Mouse (Mus musculus) bone marrow macrophage, adult 2 months (primary cell): Measurements from ENCODE around the gene Eml2. TPM values are rescaled to one million over a fixed set of nuclear protein-coding genes. Genes with fewer than 3 reads are reported as not detected.

ENCODE experiments used
- H3K27ac ChIP-seq: 2 replicates; pipeline ENCODE4 v1.5.1; 2012; ENCODE audit warnings: low read depth, low read length; ENCODE audit not compliant: insufficient read depth
- H3K4me1 ChIP-seq: 2 replicates; pipeline ENCODE4 v1.6.1; 2012; ENCODE audit warnings: low read length; ENCODE audit not compliant: control insufficient read depth, insufficient read depth
- H3K4me3 ChIP-seq: 2 replicates; pipeline ENCODE4 v1.5.1; 2012; ENCODE audit warnings: mild to moderate bottlenecking, low read length, moderate library complexity; ENCODE audit not compliant: insufficient read depth
- CTCF ChIP-seq: IDR thresholded peaks from 2 replicates; pipeline ENCODE4 v1.5.1; 2012; ENCODE audit warnings: low read depth, mild to moderate bottlenecking, low read length, moderate library complexity
- POLR2A ChIP-seq: IDR thresholded peaks from 2 replicates; pipeline ENCODE4 v1.6.1; 2012; ENCODE audit warnings: mild to moderate bottlenecking, low read depth, low read length, borderline replicate concordance
- polyA plus RNA-seq: library from polyadenylated mRNA; stranded (reverse); fragments of >200 nt; gene quantifications from 2 replicates; pipeline ENCODE4 v1.2.4, GENCODE M21; 2012; ENCODE audit not compliant: missing spikeins, insufficient read depth, insufficient read length

The Eml2 gene
- polyA plus RNA-seq, 1 experiment = 17.8 TPM

GRCm38 (mm10) chr7:19211996-19212755, 36.0 kb downstream of the Eml2 start, which contains the start of gene Gpr4:
TSS of gene Gpr4 (plus strand) at chr7:19212538.
- no peak within 1 kb of the TSS for H3K4me3 ChIP-seq
- H3K4me1 ChIP-seq = peaks cover 12% of the 10 kb centered on the region
- no peak within 1 kb of the TSS for H3K27ac ChIP-seq
- no peak for TF ChIP-seq POLR2A
- no peak for TF ChIP-seq CTCF

DNA sequence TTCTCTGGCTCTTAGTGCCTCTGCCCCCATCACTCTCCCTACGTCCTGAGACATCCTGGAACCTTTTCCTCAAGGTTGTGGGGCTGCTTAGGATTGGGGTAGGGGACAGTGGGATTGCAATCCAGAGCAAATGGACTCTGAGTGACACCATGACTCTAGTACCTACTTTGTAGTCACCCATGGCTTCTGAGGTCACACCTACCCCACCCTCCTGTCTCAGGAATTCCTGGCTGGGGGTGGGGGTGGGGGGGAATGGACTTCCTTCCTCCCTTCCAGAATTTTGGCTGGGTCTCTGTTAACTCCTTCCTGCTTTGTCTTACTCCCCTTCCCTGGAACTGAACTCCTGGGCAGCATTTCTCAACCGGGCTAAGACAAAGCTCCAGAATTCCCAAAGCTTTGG, 37.2 kb downstream of the Eml2 start:
- TF ChIP-seq POLR2A = no peak
- TF ChIP-seq CTCF = no peak
- Histone ChIP-seq H3K27ac (no peak overlapping the region), H3K4me1 (peaks cover 14% of the 10 kb centered on the region), H3K4me3 (no peak overlapping the region)

DNA sequence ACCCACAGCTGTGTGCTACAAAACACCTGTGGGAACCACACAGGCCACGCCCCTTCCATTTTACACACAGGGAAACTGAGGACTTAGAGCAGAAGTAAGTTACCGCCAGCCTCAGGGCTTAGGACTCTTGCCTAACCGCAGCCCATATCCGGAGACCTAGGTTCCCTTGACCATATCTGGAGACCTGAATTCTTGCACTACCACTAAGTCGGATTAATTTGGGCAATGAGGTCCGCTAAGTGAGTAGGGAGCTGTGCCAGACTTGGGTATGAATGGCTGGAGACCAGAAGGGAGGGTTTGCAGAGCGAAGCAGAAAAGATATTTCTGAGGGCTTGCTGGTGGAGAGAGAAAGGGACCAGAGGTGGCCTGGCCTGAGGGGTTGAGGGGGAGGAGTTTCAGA, 38.1 kb downstream of the Eml2 start:
- H3K4me3 ChIP-seq = no peak overlapping the region
- peaks cover 23% of the 10 kb centered on the region for H3K4me1 ChIP-seq
- H3K27ac ChIP-seq = no peak overlapping the region
- TF ChIP-seq POLR2A (no peak), CTCF (no peak)

- peaks cover 27% of the 10 kb centered on the region for H3K4me1 ChIP-seq
- TF ChIP-seq POLR2A (no peak), CTCF (no peak)
- no peak overlapping the region for H3K4me3 ChIP-seq
- H3K27ac ChIP-seq = no peak overlapping the region
These were observed 38.7 kb downstream of the Eml2 start for GRCm38 (mm10) chr7:19214940-19215339.

DNA sequence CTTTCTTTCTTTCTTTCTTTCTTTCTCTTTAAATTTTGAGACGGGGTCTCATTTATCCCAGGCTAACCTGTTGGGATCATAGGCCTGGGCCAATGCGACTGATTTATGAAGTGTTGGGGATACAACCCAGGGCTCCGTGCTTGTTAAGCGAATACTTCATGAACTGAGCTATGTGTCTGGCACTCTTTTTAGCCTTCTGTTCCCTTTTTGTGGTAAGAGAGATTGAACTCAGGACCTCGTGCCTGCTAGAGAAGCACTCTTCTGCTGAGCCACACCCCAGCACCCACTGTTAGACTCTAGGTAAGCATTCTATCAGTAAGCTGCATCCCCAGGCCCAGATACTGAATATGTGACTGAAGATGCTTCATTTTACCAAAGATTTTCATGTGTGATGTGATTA, 41.3 kb downstream of the Eml2 start:
- peak overlapping the region; percentile 47; the same call in 1 of the 2 replicates for H3K27ac ChIP-seq
- H3K4me3 ChIP-seq = no peak overlapping the region
- no peak for TF ChIP-seq POLR2A
- TF ChIP-seq CTCF = no peak
- H3K4me1 ChIP-seq = peaks cover 35% of the 10 kb centered on the region

DNA sequence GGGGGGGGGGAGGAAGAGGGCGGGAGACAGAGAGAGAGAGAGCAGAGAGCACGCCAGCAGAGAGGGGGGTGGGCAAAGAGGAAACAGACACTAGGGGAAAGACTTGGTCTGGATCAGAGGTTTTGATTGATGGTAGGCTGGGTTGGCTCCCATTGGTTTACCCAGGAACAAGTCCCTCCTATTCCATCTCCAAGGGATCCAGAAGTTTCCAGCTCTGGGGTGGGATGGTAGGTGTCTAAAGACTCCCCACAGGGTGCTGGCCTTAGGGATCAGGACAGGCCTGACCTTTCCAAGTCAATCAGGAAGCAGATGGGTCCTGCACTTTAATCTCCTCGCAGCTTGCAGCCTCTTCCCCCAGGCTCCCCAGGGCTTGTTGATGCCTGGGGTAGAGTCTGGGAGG, 41.7 kb downstream of the Eml2 start:
- Histone ChIP-seq H3K27ac (peak overlapping the region; percentile 47), H3K4me3 (no peak overlapping the region), H3K4me1 (peaks cover 35% of the 10 kb centered on the region)
- no peak for TF ChIP-seq POLR2A
- no peak for TF ChIP-seq CTCF

DNA sequence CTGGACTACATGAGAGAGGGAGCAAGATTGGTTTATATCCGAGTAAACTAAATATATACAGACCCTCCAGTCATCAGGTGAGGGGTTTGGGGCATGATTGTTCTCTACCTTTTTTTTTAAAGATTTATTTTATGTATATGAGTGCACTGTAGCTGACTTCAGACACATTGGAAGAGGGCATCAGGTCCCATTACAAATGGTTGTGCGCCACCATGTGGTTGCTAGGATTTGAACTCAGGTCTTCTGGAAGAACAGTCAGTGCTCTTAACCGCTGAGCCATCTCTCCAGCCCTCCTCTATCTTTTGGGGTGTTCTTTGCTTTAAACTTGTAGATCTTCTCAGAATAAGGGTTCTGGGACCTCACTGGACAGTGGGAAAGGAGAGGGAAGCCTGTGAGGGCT, 43.8 kb downstream of the Eml2 start:
- no peak for TF ChIP-seq POLR2A
- TF ChIP-seq CTCF = no peak
- peaks cover 32% of the 10 kb centered on the region for H3K4me1 ChIP-seq
- H3K27ac ChIP-seq = no peak overlapping the region
- no peak overlapping the region for H3K4me3 ChIP-seq

GRCm38 (mm10) chr7:19222189-19222588, 46.0 kb downstream of the Eml2 start:
- TF ChIP-seq CTCF (no peak), POLR2A (no peak)
- Histone ChIP-seq H3K4me3 (no peak overlapping the region), H3K27ac (no peak overlapping the region), H3K4me1 (peaks cover 32% of the 10 kb centered on the region)

DNA sequence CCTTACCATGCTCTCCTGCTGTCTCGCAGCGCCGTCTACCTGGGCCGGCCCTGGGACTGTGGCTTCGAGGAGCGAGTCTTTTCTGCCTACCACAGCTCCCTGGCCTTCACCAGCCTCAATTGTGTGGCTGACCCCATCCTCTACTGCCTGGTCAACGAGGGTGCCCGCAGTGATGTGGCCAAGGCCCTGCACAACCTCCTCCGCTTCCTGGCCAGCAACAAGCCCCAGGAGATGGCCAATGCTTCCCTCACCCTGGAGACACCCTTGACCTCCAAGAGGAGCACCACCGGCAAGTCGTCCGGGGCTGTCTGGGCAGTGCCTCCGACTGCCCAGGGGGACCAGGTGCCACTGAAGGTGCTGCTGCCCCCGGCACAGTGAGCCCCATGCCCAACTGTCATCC, 46.7 kb downstream of the Eml2 start:
- Histone ChIP-seq H3K4me3 (no peak overlapping the region), H3K27ac (no peak overlapping the region), H3K4me1 (peaks cover 31% of the 10 kb centered on the region)
- TF ChIP-seq CTCF (no peak), POLR2A (no peak)

DNA sequence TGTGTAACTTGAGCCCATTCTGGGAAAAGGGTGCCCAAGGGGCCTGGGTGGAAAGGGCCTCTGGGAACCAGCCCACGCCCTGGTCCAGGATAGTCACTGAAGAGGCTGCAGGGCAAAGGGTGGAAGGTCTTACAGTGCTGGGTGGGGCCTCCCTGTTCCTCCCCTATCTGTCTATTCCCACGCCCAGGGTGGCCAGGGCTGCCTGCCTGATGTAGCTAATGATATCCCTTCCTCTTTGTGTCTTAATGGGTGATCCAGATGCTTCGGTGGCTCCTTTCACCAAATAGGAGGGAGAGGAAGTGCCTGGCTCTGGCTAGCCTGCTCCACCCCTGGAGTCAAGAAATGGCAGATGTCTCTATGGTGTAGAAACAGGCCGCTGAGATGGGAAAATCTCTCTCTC, 48.7 kb downstream of the Eml2 start:
- Histone ChIP-seq H3K4me1 (peaks cover 19% of the 10 kb centered on the region), H3K4me3 (no peak overlapping the region), H3K27ac (no peak overlapping the region)
- TF ChIP-seq POLR2A (no peak), CTCF (no peak)
